Mouse (Mus musculus) heart, adult 18-20 months (tissue): ENCODE measurements around the gene Chchd5. TPM values are rescaled to one million over a fixed set of nuclear protein-coding genes. Genes with fewer than 3 reads are reported as not detected.

Source experiments
- DNase-seq, 2 experiments: peaks; one replicate each; pipeline ENCODE4 v3.0.0; 2021 to 2022; ENCODE audit warnings: mixed read lengths in 1 of 2
- total RNA-seq, 2 experiments: library from RNA; stranded (reverse); gene quantifications; 2 replicates each; pipeline ENCODE4 v1.2.3; 2021

The Chchd5 gene
- total RNA-seq, 2 experiments from 2014 or later = 13.0 to 13.1 TPM

DNA sequence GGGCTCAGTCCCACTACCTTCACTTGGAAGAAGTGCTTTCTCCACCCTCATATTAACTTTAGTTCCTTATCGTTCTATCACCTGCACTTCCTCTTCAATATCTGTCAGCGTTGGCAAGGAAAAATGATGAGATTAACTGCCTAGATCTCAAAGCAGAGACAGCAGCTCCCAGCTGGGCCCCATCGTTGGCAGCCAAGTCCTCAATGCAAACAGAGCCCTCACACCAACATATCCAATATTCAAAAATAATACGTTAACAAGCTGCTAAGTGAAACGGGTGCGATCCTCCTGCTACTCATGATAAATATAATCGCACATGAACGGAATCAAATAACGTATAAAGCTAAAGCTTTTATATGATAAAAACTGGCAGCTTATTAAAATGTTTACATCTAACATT lies 21.6 kb downstream of the Chchd5 start:
- DNase-seq = no peak

- no peak for DNase-seq
These were observed 23.3 kb downstream of the Chchd5 start for GRCm38 (mm10) chr2:129152751-129153150.

- DNase-seq = no peak
These were observed 35.3 kb downstream of the Chchd5 start for GRCm38 (mm10) chr2:129164815-129165214.

- peak in 1 of 2 experiments; percentile 33 for DNase-seq
These were observed 37.3 kb downstream of the Chchd5 start for GRCm38 (mm10) chr2:129166466-129167463.

GRCm38 (mm10) chr2:129173386-129173785 lies 43.9 kb downstream of the Chchd5 start:
- no peak for DNase-seq

GRCm38 (mm10) chr2:129174474-129174873 lies 45.0 kb downstream of the Chchd5 start:
- DNase-seq = peak; percentile 64 to 73

GRCm38 (mm10) chr2:129175636-129176035 lies 46.1 kb downstream of the Chchd5 start:
- peak in 1 of 2 experiments; percentile 52 for DNase-seq

GRCm38 (mm10) chr2:129176676-129177420 lies 47.3 kb downstream of the Chchd5 start:
- DNase-seq = no peak

DNA sequence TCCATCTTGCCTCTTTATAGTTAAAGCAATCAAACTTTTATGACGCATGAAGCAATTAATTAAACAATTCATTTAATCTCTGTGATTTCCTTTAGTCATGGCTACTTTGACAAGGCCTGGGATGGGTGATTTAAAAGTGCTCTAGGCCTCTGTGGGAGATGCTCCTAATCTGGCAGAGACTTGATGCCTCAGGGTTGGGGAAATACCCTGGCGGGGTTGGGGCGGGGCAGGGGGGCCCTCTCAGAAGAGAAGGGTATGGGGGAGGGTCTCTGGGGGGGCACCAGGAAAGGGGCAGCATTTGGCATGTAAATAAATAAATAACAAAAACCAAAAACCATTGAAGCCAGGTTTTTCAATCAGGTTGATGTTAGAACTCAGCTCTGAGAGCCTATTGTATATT lies 48.2 kb downstream of the Chchd5 start:
- no peak for DNase-seq

GRCm38 (mm10) chr2:129178182-129178908 lies 48.8 kb downstream of the Chchd5 start:
- DNase-seq = no peak

GRCm38 (mm10) chr2:129179946-129180853 lies 50.7 kb downstream of the Chchd5 start:
- no peak for DNase-seq

DNA sequence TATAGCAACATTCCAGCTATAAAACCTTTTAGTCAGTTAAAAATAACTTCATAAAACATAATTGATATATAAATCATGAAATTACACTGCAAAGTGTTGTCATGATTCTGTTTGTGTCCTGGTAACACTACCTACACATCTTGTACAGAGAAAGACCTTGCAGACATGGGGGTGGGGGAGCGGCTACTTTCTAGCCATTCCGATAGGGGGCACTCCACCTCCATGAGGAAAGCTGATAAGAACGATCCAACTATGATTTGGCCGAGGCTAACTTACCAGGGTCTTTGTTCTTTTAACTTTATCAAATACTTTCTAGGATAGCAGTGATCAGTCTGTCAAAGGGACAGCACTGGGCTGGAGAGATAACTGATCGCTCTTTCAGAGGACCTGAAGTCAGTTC lies 52.0 kb downstream of the Chchd5 start:
- no peak for DNase-seq

DNA sequence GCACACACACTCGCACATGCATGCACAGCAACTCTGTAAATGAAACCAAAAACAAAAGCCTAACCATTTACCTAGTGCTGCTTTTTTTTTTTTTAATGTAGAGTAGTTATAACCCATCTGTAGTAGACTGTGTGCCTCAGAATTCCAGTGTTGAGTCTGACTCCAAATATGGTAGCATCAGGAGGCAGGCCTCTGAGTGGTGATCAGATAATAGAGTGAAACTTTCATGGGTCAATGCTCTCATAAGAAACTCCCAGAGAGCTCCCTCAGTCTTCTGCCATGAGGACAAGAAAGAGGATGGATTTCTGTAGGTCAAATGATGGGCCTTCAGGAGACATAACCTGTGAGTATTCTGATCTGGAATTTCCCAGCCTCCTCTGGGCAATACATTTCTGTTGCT lies 52.9 kb downstream of the Chchd5 start:
- no peak for DNase-seq

DNA sequence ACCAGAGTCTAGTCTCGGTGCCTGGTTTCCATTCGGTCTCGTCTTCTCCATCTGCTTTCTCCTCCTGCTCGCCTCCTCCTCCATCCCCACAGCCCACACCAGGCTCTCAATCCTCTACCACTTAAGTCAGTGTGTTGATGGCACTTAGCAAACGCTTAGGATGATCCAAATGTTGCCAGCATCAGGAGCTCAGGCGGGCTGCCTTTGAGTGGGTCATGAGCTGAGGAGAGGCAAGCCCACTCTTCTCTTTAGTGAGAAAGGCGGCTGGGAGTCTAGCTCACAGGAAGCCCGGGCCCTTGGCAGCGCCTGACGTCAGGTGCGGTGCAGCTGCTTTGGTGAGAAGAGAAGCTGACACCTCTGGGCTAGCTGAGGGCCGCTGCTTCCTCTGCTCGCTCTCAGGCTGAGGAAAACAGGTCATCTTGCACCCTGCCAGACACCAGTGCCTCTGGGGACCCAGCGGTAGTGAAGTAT lies 54.1 kb downstream of the Chchd5 start:
- DNase-seq = peak in 1 of 2 experiments; percentile 29

Other genes starting within 250 kb of the Chchd5 start
- 1 to 10 TPM; 7.5 to 8.7 TPM for gene Zc3h8, start 185.6 kb upstream of the Chchd5 start, total RNA-seq
- 1 to 10 TPM; 2.6 to 4.8 TPM for gene Zc3h6, start 162.3 kb upstream of the Chchd5 start, total RNA-seq
- gene Gm10762, start 162.0 kb upstream of the Chchd5 start, total RNA-seq = 10 to 100 TPM; 10.4 to 12.1 TPM
- not detected for gene Vinac1, start 81.5 kb upstream of the Chchd5 start, total RNA-seq
- 10 to 100 TPM; 20.0 to 22.7 TPM for gene Ttl, start 63.8 kb upstream of the Chchd5 start, total RNA-seq
- 10 to 100 TPM; 10.2 to 10.9 TPM for gene Polr1b, start 28.7 kb upstream of the Chchd5 start, total RNA-seq
- 10 to 100 TPM; 12.4 to 13.9 TPM for gene Slc20a1, start 69.1 kb downstream of the Chchd5 start, total RNA-seq
- gene Ckap2l, start 167.5 kb downstream of the Chchd5 start, total RNA-seq = under 1 TPM; 0.39 to 0.42 TPM
- gene Il1a, start 180.3 kb downstream of the Chchd5 start, total RNA-seq = not detected
- gene Il1b, start 241.4 kb downstream of the Chchd5 start, total RNA-seq = under 1 TPM in 1 of 2 experiments, not detected in 1; 0.32 TPM